Mouse (Mus musculus) heart, adult 2 months (tissue): Measurements from ENCODE around the gene Rbl2. TPM values are rescaled to one million over a fixed set of nuclear protein-coding genes. Genes with fewer than 3 reads are reported as not detected.

Source experiments
- DNase-seq, 2 experiments: peaks; one replicate each; pipeline ENCODE4 v3.0.0; 2021
- H3K27ac ChIP-seq: fragments of 200-600 bp; 2 replicates; pipeline ENCODE4 v1.8.1; 2022
- H3K27me3 ChIP-seq: fragments of 200-500 bp; 2 replicates; pipeline ENCODE4 v1.6.1; 2012; ENCODE audit warnings: mild to moderate bottlenecking, low read length, inconsistent platforms, mixed read lengths; ENCODE audit not compliant: control insufficient read depth, insufficient read depth
- H3K36me3 ChIP-seq: fragments of 200-500 bp; 2 replicates; pipeline ENCODE4 v1.6.1; 2012; ENCODE audit warnings: low read length, inconsistent platforms; ENCODE audit not compliant: control insufficient read depth, insufficient read depth
- H3K4me1 ChIP-seq: fragments of 200-500 bp; 2 replicates; pipeline ENCODE4 v1.6.1; 2011; ENCODE audit warnings: low read length; ENCODE audit not compliant: control insufficient read depth, insufficient read depth
- H3K4me3 ChIP-seq: fragments of 200-600 bp; 2 replicates; pipeline ENCODE4 v1.8.1; 2022
- H3K79me2 ChIP-seq: fragments of 200-500 bp; replicated peaks from 2 replicates; pipeline ENCODE4 v1.6.1; 2012; ENCODE audit warnings: mild to moderate bottlenecking, inconsistent platforms, low read length, moderate library complexity, mixed read lengths; ENCODE audit not compliant: control insufficient read depth, insufficient read depth
- H3K9ac ChIP-seq: fragments of 200-500 bp; 2 replicates; pipeline ENCODE4 v1.6.1; 2012; ENCODE audit warnings: low read depth, mild to moderate bottlenecking, control low read depth, inconsistent platforms, low read length, mixed read lengths
- CTCF ChIP-seq: fragments of 200-600 bp; IDR thresholded peaks from 2 replicates; pipeline ENCODE4 v1.8.1; 2022; ENCODE audit warnings: antibody characterized with exemption, mild to moderate bottlenecking, moderate library complexity
- EP300 ChIP-seq: fragments of 200-500 bp; IDR thresholded peaks from 2 replicates; pipeline ENCODE4 v1.6.1; 2011; ENCODE audit warnings: low read depth, low read length, control low read depth; ENCODE audit not compliant: insufficient read depth
- POLR2A ChIP-seq: fragments of 200-500 bp; IDR thresholded peaks from 2 replicates; pipeline ENCODE4 v1.6.1; 2011; ENCODE audit warnings: mild to moderate bottlenecking, low read depth, low read length, control low read depth; ENCODE audit not compliant: insufficient read depth
- WGBS: fragments of 180-500 bp; shearing (Covaris S2); methylation state at CpG from one replicate; pipeline ENCODE4 v1.1.7; 2018; 5-methylcytosine and 5-hydroxymethylcytosine counted together
- intact Hi-C: fragments of 180-260 bp; cut with DNase I; formaldehyde crosslinking; loops from one replicate; pipeline ENCODE4 v1.15.1; 2025
- long read RNA-seq: library from polyadenylated mRNA; stranded (forward); transcript quantifications from one replicate; pipeline ENCODE4 v2.0.0, GENCODE M21; 2021
- polyA plus RNA-seq: library from polyadenylated mRNA; depleted of rRNA; stranded (reverse); fragments of >200 nt; gene quantifications from 2 replicates; pipeline ENCODE4 v1.2.3, GENCODE M21; 2012; rRNA removed
- total RNA-seq, 2 experiments: library from RNA; stranded (reverse); gene quantifications; 2 replicates each; pipeline ENCODE4 v1.2.3; 2021

Gene Rbl2
- total RNA-seq, result 10 to 100 TPM; 30.4 to 41.7 TPM
- 25.8 and 33.2 TPM in 2 replicates for polyA plus RNA-seq
- long read RNA-seq, full-length matches to known transcripts, result 26 of 34 reads
- long read RNA-seq, partial matches to known transcripts, result 4 of 34 reads
- long read RNA-seq, other reads (novel, unspliced or antisense), result 4 of 34 reads

DNA sequence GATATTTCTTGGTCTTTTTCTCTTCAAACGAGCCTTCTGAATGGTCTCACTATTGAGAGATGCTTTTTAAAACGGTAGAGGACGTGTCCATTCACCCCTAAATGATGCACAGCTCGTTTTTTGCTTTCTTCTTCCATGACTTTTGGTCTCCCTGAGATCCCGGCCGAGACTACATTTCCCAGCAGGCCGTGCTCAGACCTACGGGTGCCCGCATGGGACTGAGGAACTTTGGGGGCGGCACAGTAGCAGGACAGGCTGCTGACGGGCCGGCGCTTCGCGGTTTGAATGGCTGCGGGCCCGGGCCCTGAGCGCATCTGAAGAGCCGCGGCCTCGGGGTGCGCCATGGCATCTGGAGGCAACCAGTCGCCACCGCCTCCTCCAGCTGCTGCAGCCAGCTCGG is at the start of gene Rbl2:
TSS of gene Rbl2 (plus strand) at position 224 of the 400 bp plus-strand sequence.
- WGBS, result 0% methylated on average over 25 of the region's 25 CpGs
- no peak for TF ChIP-seq CTCF
- 0 out of 2 replicates have a peak, but pooled peaks have one; percentile 40 for TF ChIP-seq POLR2A
- TF ChIP-seq EP300, result 0 out of 2 replicates have a peak, but pooled peaks have one; percentile 53

DNA sequence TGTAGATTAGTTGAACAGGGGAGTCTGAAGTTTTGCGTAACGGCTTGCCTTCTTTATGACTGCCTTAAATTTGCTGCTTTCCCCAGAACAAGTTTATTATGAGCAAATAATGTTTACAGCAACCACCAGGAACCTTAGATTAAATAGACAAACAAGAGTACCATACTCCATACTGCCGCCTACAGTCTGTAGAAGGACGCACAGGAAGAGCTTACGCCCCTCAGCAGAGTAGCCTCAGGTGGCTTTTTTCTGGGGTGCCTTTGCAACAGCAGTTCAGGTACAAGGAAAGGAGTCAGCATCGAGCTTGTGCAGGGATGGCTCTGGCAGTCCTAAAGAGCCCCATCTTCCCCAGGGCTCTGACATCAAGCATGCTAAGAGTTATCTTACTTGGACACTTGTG is 35.4 kb upstream of the Rbl2 start:
- no peak overlapping the region for H3K27ac ChIP-seq
- 90% methylated on average over 6 of the region's 6 CpGs for WGBS
- H3K4me3 ChIP-seq, result no peak overlapping the region
- no peaks in the 10 kb centered on the region for H3K27me3 ChIP-seq
- intact Hi-C loops, result no loop called here
- H3K4me1 ChIP-seq, result no peaks in the 10 kb centered on the region
- DNase-seq, result no peak
- H3K36me3 ChIP-seq, result peaks cover 5% of the 10 kb centered on the region
- H3K79me2 ChIP-seq, result no peaks in the 10 kb centered on the region
- H3K9ac ChIP-seq, result no peak overlapping the region
- TF ChIP-seq CTCF, result peak; percentile 31
- no peak for TF ChIP-seq POLR2A

More for the DNA sequence above, at the start of gene Rbl2:
- H3K27ac ChIP-seq, result peak within 1 kb of the TSS; percentile 87
- peaks cover 5% of the 10 kb centered on the region for H3K79me2 ChIP-seq
- no peaks in the 10 kb centered on the region for H3K27me3 ChIP-seq
- intact Hi-C loops, result loop anchor here (1.0 to 5.0 kb wide), 2 partner anchors 64 to 242 kb away; partner anchors contain the start of genes Fto and Rpgrip1l
- DNase-seq, result peak; percentile 96 to 99
- H3K9ac ChIP-seq, result peak within 1 kb of the TSS; percentile 93
- peak within 1 kb of the TSS; percentile 85 for H3K4me3 ChIP-seq
- peaks cover 2% of the 10 kb centered on the region; the same call in 1 of the 2 replicates for H3K4me1 ChIP-seq
- H3K36me3 ChIP-seq, result no peaks in the 10 kb centered on the region

DNA sequence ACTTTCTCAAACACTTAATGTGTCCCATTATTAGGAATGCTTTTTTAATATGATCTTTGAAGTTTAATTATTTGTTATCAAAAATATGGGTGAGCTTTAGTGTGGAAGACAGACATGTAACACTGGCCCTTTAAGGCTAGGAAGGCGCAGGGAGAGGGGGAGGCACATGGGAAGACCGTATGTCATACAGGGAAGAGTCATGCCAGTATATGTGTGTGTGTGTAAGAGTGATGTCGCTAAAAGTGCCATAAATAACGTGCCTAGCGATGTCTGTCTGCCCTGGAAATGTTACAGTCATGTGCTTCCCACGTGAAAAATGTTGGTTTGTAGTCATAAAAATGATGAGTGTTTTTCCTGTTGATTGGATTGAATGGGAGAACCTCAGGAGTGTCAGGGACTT is 33.0 kb upstream of the Rbl2 start:
- Histone ChIP-seq H3K27me3 (no peaks in the 10 kb centered on the region), H3K4me3 (no peak overlapping the region), H3K4me1 (no peaks in the 10 kb centered on the region), H3K36me3 (peaks cover 5% of the 10 kb centered on the region), H3K79me2 (no peaks in the 10 kb centered on the region), H3K27ac (no peak overlapping the region), H3K9ac (no peak overlapping the region)
- TF ChIP-seq CTCF (no peak), POLR2A (no peak), EP300 (no peak)
- 60% methylated on average over 6 of the region's 6 CpGs for WGBS
- DNase-seq, result no peak
- intact Hi-C loops, result no loop called here

DNA sequence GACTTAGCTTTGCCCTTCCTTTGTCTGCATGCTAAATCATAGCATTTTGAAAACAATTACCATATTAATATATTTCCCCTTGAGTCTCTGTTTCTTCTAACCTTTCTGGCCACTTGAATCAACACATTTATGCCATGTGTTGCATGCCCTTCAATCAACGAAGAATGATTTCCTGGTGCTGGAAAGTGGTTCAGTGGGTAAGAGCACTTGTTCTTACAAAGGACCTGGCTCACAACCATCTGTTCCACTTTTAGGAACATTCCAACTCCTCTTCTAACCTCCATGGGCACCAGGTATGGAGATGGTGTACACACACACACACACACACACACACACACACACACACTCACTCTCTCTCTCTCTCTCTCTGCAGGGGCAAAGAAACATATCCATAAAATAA is 31.2 kb upstream of the Rbl2 start:
- intact Hi-C loops, result no loop called here
- WGBS, result 72% methylated on average over 1 of the region's 1 CpGs

DNA sequence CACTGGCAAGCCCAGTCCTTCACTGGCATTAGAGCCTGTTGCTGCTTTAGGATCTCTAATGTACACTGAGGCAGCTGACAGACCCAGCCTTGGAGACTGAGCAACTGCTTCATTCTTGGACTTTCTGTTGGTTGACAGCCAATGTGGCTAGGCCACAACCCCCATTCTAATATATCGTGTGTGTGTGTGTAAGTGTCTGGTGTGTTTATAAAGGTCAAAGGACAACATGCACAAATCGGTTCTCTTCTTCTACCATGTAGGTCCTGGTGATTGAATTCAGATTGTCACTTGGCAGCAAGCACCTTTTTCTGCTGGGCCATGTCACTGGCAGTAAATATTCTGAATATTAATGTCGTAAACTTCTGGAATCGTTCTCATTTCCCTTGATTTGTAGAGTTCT is 23.5 kb upstream of the Rbl2 start:
- intact Hi-C loops, result no loop called here
- no peaks in the 10 kb centered on the region for H3K79me2 ChIP-seq
- no peak overlapping the region for H3K27ac ChIP-seq
- H3K36me3 ChIP-seq, result peaks cover 8% of the 10 kb centered on the region
- H3K4me1 ChIP-seq, result no peaks in the 10 kb centered on the region; the same call in 1 of the 2 replicates
- no peak for TF ChIP-seq EP300
- TF ChIP-seq CTCF, result no peak
- TF ChIP-seq POLR2A, result no peak
- no peak overlapping the region for H3K4me3 ChIP-seq
- DNase-seq, result no peak
- no peaks in the 10 kb centered on the region for H3K27me3 ChIP-seq
- no peak overlapping the region for H3K9ac ChIP-seq
- WGBS, result 73% methylated on average over 4 of the region's 4 CpGs

More for the DNA sequence above, 31.2 kb upstream of the Rbl2 start:
- no peak for TF ChIP-seq CTCF
- no peak for TF ChIP-seq EP300
- no peak for TF ChIP-seq POLR2A
- H3K36me3 ChIP-seq, result peaks cover 5% of the 10 kb centered on the region
- H3K27me3 ChIP-seq, result no peaks in the 10 kb centered on the region
- no peak overlapping the region for H3K4me3 ChIP-seq
- no peak overlapping the region for H3K27ac ChIP-seq
- H3K9ac ChIP-seq, result no peak overlapping the region
- no peaks in the 10 kb centered on the region for H3K4me1 ChIP-seq
- DNase-seq, result no peak
- H3K79me2 ChIP-seq, result no peaks in the 10 kb centered on the region

DNA sequence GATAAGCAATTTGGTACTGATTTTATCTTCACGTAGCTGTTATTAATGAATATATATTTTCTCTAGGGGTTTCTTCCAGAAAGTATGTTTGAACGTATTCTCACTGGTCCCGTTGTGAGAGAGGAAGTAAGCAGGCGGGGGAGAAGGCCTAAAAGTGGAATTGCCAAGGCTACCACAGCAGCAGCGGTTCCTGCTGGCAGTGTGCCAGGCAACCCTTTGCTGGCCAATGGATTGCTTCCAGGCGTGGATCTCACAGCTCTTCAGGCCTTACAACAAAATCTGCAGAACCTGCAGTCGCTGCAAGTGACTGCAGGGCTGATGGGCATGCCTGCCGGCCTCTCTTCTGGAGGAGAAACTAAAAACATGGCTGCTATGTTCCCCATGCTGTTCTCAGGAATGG is 18.8 kb upstream of the Rbl2 start:
- H3K79me2 ChIP-seq, result no peaks in the 10 kb centered on the region
- no peak overlapping the region for H3K9ac ChIP-seq
- 25% methylated on average over 8 of the region's 8 CpGs for WGBS
- no peaks in the 10 kb centered on the region for H3K27me3 ChIP-seq
- H3K27ac ChIP-seq, result 0 out of 2 replicates have a peak overlapping the region, but pooled peaks have one; percentile 8
- DNase-seq, result peak; percentile 76 to 80
- no peaks in the 10 kb centered on the region; the same call in 1 of the 2 replicates for H3K4me1 ChIP-seq
- intact Hi-C loops, result no loop called here
- TF ChIP-seq CTCF (no peak), POLR2A (no peak), EP300 (no peak)
- peaks cover 8% of the 10 kb centered on the region for H3K36me3 ChIP-seq
- no peak overlapping the region for H3K4me3 ChIP-seq
